9 mouse cellular contexts compared by ENCODE assay signal in the genomic region with DNA sequence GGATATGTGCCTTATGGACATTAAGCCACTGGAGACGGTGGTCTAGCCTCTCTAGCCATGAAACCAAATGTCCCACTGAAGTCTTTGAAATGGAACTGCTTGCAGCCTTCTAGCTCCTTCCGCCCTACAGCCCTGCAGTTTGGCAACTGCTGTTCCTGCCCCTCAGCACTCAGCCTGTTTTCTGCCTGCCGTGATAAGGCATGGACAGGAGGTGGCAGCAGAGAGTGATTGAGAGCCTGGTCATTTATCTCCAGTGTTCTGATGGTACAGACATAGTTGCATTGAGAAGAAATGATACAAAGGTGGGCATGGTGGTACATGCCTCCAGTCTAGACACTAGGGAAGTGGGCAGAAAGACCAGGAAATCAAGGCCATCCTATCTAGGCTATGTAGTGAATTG. TPM values are rescaled to one million over a fixed set of nuclear protein-coding genes. Genes with fewer than 3 reads are reported as not detected.
DNase-seq lines count a peak whose midpoint lies in the region; TF ChIP-seq lines count a peak whose summit lies in the region.
"Had no signal": no experiment of that assay in that cellular context is flagged by ENCODE, and none has a peak within 500 bp of the region (broad histone marks: within the 10 kb centered on the region; RNA-seq: fewer than 3 reads in every experiment).

No protein-coding gene starts in this region.

- no peaks in the 10 kb centered on the region for H3K27me3 ChIP-seq in testis, adult 2 months (ENCODE audit: control insufficient read depth, insufficient read depth, low read length)
- no peaks in the 10 kb centered on the region for H3K27me3 ChIP-seq in splenic B cell, adult 2 months (ENCODE audit: control insufficient read depth, insufficient read depth, low read length, poor library complexity, severe bottlenecking)

- TF ChIP-seq CTCF in testis, adult 2 months (IDR thresholded peaks at IDR 0.05; ENCODE audit: control insufficient read depth, insufficient read depth, insufficient replicate concordance, low read depth, low read length): peak; percentile 73; the same call in 1 of the 2 replicates

- no peak overlapping the region for H3K4me3 ChIP-seq in testis, adult 2 months (ENCODE audit: control insufficient read depth, low read depth, low read length)
- H3K4me3 ChIP-seq: embryonic facial prominence, embryonic 12.5 days had no signal

- TF ChIP-seq POLR2A in testis, adult 2 months (IDR thresholded peaks at IDR 0.05; ENCODE audit: control insufficient read depth, low read depth, low read length): no peak

- no peaks in the 10 kb centered on the region for H3K36me3 ChIP-seq in testis, adult 2 months (ENCODE audit: control insufficient read depth, insufficient read depth, low read length)
- peaks cover 31% of the 10 kb centered on the region for H3K36me3 ChIP-seq in splenic B cell, adult 2 months (ENCODE audit: control insufficient read depth, insufficient read depth, low read length, poor library complexity, severe bottlenecking)
- H3K36me3 ChIP-seq: embryonic facial prominence, embryonic 12.5 days had no signal

- no peak overlapping the region for H3K27ac ChIP-seq in testis, adult 2 months (ENCODE audit: control insufficient read depth, insufficient read depth, low read depth, low read length)
- H3K27ac ChIP-seq: embryonic facial prominence, embryonic 12.5 days had no signal

- H3K4me1 ChIP-seq in testis, adult 2 months (ENCODE audit: control insufficient read depth, insufficient read depth, low read length): no peaks in the 10 kb centered on the region
- H3K4me1 ChIP-seq: embryonic facial prominence, embryonic 12.5 days had no signal

- DNase-seq in testis, postnatal 14 days (ENCODE audit: low spot score): no peak
- peak; percentile 77 to 79 for DNase-seq in cerebellum, adult 18-20 months
- DNase-seq in frontal cortex, adult 2 months (ENCODE audit: extremely low spot score in 1 of 2, low spot score in 1 of 2): peak; percentile 14 to 82
- peak; percentile 69 for DNase-seq in kidney, adult 18-20 months
- DNase-seq in liver: peak; percentile 70
- DNase-seq in naive thymus-derived CD4-positive, alpha-beta T cell, adult 2 months (ENCODE audit: low read depth): peak; percentile 80
- DNase-seq in splenic B cell, adult 2 months (ENCODE audit: low read depth, low spot score): peak; percentile 76

RNA-seq across cellular contexts. Expression of a gene that starts 13.4 kb away (rescaled TPM):
- 52.5 and 52.7 TPM in 2 replicates for polyA plus RNA-seq in testis, adult 2 months (2012; rRNA removed)
- 69.2 and 70.6 TPM in 2 replicates for polyA plus RNA-seq in frontal cortex, adult 2 months (2012; rRNA removed)

RNA-seq across cellular contexts. Expression of a gene that starts 39.4 kb away (rescaled TPM):
- 0.17 and 0.37 TPM in 2 replicates for polyA plus RNA-seq in testis, adult 2 months (2012; rRNA removed)
- polyA plus RNA-seq in frontal cortex, adult 2 months (2012; rRNA removed): 2.2 and 2.9 TPM in 2 replicates
